Mouse (Mus musculus) retina, postnatal 7 days (tissue): ENCODE data around the gene Fkbp1b.
A peak's percentile ranks its signal among the peaks of the same experiment; 100 is the strongest.
"Not testable (repeated sequence)": the region's sequence is repeated elsewhere in the genome, so short reads cannot be mapped to it uniquely, and the experiment has no call there.

ENCODE experiments used
- DNase-seq: peaks from one replicate; pipeline ENCODE4 v3.0.0-alpha.2; 2012; ENCODE audit warnings: low read depth, low spot score

The Fkbp1b gene

DNA sequence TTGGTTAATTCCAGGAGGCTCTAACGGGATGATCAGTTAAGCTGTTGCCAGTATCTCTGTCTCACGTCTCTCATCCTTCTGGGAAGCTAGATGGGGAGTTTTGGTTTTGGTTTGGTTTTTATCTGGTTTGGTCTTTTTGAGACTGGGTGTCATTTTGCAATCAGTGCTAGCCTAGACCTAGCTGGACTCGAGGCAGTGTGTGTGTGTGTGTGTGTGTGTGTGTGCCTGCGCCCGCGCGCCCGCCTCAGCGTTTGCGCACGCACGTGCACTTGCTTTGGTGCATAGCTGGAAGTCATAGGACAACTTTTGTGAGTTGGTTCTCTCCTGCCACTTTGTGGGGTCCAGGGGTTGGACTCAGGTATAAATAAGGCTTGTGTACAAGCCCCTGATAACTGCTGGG lies 2.4 kb upstream of the Fkbp1b start:
- no peak for DNase-seq

DNA sequence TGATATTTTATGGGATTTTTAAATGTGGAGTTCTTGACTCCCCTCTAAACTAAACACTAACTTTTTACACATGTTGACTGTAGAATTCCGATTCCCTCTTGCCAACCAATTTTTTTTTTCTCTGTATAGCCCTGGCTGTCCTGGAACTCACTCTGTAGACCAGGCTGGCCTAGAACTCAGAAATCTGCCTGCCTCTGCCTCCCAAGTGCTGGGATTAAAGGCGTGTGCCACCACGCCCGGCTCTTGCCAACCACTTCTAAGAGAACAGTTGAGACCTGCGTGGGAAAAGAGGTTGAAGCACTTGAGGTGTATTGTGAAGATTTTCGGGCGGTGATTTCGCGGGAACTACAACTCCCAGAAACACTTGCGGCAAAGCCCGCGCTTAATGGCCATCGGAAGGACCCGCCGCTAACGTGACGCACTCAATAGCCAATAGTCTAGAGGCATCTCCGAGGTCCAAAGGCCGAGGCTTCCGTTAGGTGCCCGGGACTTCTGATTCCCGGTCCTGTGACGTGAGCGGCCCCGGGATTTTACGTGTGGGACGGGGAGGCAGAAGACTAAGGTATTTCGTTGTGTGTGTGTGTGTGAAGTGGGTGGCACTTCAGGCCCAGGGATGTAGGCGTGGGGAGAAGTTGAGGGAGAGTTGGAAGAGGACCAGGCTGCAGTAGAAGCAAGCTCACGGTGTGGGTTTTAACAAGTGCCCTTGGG lies 1.7 kb upstream of the Fkbp1b start, which contains the start of gene Wdcp:
TSS of gene Wdcp (plus strand) at position 414 of the 708 bp plus-strand sequence.
- DNase-seq, result peak; percentile 73

DNA sequence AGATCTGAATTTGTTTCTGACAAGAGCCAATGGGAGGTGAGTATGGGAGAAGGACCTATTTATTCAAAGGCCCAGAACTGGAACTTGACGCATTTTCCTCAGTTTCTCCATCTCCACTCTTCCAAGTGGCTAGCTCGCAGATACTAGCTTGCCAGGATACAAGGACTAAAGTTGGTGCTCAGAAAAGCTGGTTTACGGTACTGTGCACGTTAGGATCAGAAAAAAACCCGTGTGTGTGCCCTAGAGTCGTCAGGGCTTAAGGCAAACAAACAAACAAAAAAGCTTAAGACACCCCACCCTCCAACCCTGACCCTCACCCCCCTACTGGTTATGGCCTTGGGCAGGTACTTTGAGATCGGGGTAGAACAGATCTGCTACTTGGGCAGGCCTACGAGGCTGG lies 1.1 kb upstream of the Fkbp1b start:
- DNase-seq, result no peak

DNA sequence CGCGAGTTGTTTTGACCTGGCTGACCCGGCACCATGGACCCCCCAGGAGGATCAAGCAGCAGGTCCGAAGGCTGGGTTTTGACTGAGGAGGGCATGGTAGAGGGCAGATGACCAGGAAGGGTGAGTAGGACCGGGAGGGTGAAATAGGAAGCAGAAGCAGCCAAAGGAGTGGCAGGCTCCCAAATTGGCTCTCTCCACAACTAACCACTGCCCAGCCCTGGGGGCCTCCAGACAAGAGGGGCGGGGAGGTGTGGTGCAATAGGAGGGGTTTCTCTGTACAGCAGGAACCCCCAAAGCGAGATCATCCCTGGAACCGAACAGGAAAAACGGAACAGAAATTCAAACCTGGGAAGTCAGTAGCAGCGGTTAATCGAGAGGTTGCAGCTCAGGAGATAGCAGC lies 650 bp downstream of the Fkbp1b start:
- DNase-seq, result no peak

DNA sequence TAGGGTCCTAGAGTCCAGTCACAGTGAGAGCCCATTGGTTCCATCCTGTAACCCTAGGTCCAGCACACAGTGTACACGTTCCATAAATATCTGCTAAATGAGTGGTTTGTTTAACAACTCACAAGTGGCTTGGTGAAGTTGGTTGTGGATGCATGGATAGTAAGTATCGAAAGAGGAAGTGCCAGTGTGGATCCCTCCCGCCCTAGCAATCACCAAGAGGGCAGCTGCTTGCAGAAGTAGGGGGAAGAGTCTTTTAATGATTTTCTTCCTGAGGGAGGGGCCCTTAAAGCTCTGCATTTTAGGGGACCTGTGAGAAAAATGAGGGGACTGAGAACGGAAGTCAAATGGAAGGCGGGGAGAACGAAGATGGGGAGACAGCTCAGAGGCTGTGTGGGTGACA lies 1.4 kb downstream of the Fkbp1b start:
- no peak for DNase-seq

DNA sequence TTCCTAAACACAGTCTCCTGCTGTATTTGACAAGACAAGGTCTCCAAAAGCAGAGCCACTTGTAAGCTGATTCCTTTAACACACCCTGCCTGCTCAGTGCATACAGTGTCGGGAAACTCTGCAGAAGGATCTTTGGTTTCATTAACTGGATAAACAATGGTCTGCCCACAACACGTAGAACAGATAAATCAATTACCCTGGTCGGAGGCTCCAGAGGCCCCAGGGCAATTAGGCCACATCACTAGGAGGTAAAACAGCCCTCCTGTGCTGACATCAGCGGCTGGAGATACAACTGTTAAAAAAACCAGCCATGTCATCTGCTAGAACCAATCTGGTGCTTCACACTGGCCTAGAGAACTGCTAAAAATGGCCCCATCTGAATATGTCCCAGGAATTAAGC lies 4.4 kb downstream of the Fkbp1b start:
- DNase-seq, result no peak

DNA sequence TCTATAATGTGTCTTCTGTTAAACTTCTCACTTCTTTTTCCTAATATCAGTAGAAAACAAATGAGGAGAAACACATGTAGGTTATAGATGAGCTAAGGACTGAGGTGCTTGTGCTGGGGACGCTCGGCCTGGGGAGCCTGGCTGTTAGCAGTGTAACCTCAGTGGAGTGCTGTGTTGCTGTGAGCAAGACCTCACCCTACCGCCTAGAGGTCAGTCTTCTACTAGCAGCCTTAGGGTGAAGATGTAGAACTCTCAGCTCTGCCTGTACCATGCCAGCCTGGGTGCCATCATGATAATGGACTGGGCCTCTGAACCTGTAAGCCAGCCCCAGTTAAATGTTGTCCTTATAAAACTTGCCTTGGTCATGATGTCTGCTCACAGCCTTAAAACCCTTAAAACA lies 14.1 kb downstream of the Fkbp1b start:
- no peak for DNase-seq

DNA sequence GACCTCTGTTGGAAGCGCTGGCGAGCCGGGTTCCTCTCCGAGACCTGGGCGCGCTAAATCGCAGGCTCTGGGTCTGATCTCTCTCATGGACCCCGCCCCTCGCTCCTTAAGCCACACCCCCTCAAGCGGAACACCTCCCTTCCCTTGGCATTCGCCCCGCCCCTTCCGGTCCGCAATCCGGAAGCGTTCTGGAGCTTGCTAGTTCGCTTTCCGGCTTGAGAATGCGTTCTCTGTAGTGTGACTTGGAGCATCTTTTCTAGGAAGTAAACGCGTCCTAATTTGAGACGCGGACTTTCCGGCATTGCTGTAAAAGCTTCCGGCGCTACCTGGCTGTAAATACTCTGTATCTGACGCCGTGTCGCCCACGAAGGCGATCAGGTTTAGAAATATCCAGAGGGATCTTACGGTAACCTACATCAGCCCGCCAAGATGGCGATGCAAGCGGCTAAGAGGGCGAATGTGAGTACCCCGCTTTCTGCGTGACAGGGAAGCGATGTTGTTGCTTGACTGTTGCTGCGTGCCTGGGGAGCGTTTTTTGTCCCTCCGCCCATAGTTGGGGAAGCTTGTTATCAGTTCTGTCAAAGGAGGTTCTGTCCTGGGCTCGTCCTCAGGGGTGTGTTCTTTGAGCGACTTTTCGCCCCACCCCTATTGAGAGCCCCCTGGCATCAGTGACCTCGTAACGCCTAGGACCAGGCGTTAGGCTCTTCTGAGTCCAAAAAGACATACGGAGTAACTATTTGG lies 23.9 kb downstream of the Fkbp1b start, which contains the start of gene Sf3b6:
TSS of gene Sf3b6 (plus strand) at position 184 of the 741 bp plus-strand sequence.
- peak; percentile 97 for DNase-seq

DNA sequence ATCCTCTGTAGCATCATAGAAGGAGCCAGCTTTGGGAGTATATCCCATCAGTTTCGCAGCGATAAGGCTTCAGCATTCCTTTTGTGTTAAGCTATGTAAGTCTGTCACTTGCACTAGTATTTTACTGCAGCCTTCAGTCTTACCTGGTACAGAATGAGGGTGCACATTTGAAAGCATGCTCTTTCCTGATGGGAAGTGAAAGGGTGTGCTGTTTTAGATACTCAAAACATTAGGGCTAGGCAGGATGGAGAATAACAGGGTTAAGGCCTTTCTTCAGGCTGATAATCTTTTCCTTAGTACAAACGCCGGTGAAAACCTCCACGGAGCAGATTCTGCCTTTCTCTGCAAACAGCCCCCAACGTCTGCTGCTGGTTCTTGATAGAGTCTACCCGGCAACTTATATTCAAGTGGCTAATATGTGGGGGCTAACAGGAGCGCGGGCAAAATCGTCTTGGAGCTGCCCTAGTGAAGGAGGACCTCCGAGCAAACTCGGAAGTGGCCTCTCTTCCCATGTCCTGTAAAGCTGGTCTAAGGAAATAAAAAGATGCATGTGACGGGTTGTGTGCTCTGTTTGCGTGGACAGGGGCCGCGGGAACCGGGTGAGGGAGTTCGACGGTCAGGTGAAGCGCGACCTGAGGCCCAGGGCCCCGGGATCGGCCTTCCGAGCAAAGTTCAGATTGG lies 24.6 kb downstream of the Fkbp1b start:
- DNase-seq, result no peak

DNA sequence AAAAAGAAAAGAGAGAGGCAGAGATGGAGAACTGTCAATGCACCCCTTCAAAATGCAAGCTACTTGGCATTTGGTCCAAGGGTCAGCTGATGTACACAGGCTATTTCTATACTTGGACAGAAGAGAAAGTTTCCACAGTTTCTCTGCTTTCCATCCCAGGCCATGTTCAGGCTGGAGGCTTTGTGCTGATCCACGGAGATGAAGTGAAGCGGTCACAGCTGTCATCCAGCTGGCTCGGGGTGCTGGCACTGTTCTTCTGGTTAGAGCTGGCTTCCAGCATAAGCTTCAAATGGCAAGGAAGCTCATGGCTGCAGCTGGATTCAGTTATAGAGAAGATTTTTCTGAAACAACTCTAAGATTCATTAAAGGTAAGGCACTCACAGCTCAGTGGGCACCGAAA lies 27.8 kb downstream of the Fkbp1b start:
- DNase-seq, result no peak

DNA sequence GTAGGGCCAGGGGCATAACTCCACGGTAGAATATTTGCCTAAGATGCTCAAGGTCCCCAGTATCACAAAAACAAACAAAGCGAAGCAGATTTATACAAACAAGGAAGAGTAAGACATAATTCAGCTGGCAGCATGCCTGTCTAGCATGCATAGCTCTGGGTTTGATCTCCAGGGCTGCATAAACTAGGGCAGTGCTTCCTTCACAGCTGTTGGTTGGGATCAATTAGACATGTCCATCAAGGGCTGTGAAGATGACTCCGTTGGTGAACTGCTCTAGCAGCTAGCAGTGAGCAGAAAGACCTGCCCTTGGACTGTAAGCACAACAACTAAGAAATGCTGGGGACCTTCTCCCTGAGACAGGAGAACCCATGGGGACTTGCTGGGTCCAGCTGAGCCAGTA lies 29.7 kb downstream of the Fkbp1b start:
- DNase-seq, result no peak

DNA sequence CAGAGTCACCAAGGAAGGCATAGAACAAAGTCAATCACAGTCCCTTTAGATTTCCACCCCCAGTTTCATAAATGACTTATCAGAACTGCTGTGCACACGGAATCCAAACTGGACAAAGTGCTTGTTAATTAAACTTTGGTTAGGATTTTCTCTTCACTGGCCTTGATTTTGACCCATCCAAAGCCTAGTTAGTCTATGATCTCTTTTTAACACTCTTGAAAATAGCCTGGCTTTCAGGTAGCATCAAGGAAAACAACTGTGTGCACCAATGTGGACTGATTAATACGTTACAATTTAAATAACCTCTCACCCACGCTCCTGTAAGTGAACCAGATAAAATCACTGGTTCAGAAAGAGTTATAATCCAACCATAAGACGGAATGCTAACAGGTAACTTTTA lies 30.4 kb downstream of the Fkbp1b start:
- no peak for DNase-seq

DNA sequence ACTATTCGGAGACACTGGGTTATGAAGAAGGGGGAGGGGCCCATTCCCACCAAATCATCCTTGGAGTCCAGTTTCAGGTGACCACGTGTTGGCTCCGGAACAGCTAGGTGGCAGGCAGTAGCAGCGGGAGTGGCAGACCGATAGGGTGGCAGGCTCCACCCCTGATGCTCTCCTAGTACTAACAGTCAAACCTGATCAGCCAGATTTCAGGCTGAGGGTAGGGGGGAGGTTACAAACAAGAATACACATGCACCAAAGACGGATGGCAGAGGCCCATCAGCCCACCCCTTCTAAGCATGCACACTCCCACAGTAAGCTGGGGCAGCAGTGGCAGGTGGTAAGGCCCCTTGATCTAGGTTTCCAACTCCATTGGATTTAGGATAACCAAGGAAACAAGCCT lies 43.9 kb downstream of the Fkbp1b start:
- DNase-seq, result not testable (repeated sequence)

DNA sequence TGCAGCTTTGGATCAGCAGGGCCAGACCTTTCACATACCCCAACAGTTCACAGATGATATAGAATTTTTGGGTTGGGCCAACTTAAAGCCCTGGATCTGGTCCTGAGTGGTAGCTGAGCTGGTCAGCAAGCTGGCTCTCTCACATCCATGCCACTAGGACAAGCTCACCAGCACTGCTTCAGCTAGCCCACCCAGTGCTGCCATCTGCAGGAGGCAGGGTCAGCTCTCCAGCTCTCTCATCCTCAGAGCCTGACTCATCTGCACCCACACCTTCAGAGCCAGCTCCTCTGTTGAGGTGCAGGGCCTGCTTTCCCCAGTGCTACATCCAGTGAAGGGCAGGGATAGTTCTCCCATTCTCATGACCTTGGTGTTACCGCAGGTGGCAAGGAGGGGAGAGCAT lies 47.7 kb downstream of the Fkbp1b start:
- no peak for DNase-seq

DNA sequence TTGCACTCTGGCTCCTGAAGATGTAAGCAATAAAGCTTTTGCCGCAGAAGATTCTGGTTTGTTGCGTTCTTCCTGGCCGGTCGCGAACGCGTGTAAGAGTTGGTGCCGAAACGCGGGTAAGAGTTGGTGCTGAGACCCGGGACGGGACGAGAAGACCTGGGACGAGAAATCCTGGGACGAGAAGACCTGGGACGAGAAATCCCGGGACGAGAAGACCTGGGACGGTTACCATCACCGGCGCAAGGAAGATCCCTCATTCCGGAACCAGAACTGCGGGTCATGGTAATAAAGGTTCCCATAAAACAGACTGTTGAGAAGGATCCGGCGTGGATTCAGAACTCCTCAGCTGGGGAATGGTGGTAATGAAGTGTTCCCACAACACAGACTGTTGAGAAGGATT lies 53.3 kb downstream of the Fkbp1b start:
- not testable (repeated sequence) for DNase-seq

DNA sequence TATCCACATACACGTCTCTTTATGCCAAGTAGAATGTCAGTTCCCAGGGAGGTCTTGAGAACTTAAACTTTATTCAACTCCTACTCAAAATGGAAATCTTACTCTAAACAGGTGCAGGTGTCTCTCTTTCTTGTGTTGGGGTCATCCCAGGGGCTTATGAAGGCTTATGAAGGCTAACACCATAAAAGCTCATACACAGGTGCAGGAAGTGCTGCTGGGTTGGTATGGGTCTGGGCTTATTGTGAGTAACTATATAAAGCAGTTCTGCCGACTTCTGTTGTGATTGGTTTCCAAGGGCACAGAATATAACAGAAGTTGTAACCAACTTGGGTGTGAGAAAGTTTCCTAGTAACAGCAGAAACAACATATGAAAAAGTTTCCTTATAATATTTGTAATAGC lies 56.9 kb downstream of the Fkbp1b start:
- no peak for DNase-seq

DNA sequence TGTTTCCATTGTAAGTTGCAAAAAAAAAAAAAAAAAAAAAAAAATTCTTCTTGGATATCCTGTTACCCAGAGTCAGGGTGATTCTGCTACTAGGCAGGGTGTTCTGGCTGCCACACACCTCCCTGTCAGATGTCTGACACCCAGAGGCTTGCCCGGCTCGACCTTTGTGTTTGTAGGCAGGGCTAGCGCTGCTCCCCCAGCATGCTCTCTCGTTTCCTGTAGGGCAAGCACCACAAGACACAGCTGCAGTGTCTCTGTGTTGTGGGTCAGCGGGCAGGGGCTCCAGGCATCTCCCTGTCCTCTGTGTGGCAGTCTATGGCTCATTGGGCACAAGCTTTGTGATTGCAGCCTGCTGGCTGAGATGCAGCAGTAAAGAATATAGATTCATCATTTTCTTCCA lies 57.8 kb downstream of the Fkbp1b start:
- DNase-seq, result no peak
